Mouse (Mus musculus): ENCODE measurements around the gene Foxk1. TPM values are rescaled to one million over a fixed set of nuclear protein-coding genes. Genes with fewer than 3 reads are reported as not detected.
A peak's percentile ranks its signal among the peaks of the same experiment; 100 is the strongest.

Foxk1 gene
- 4.4 and 6.5 TPM in 2 replicates for polyA plus RNA-seq (2014; fragmentation: Nextera tagmentation; extraction: Ambion mirVana)

DNA sequence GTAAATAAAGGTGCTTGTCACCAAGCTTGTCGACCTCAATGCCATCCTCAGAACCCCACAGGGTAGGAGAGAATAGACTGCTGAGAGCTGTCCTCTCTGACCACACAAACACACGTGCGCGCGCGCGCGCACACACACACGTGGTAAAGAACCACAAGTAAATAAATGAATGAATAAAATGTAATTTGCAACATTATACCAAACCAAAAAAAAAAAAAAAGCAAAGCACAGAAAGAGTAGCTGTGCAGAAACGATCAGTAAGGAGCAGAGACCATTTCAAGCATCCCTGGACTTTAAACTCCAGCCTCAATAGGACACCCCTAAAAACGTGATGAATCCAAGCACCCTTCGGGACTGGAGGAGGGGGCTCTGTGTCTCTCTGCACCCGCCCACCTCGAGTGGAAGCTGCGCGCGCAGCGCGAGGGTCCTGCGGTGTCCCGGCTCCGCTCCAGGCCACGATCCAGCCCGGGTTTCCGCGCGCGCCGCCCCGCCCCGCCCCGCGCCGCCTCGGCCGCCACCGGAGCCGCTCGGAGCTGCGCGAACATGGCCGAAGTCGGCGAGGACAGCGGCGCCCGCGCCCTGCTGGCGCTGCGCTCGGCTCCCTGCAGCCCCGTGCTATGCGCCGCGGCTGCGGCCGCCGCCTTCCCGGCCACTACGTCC lies at the start of gene Foxk1:
Foxk1 (plus strand) TSS at position 517 of the 660 bp plus-strand sequence.
- Histone ChIP-seq H3K9me3 (ENCODE audit: control insufficient read depth, low read length) (no peaks in the 10 kb centered on the region), H3K4me3 (ENCODE audit: low read length) (peak within 1 kb of the TSS; percentile 80), H3K27me3 (ENCODE audit: control insufficient read depth, insufficient read depth, low read length) (no peaks in the 10 kb centered on the region), H3K27ac (ENCODE audit: low read depth, low read length) (peak within 1 kb of the TSS; percentile 76), H3K4me2 (replicated peaks; ENCODE audit: low read depth, low read length) (peak within 1 kb of the TSS; percentile 89), H3K4me1 (ENCODE audit: control insufficient read depth, insufficient read depth, low read length) (peaks cover 46% of the 10 kb centered on the region), H3K36me3 (ENCODE audit: control insufficient read depth, insufficient read depth, low read length) (peaks cover 3% of the 10 kb centered on the region; the same call in 1 of the 2 replicates), H3K9ac (ENCODE audit: low read depth, low read length) (peak within 1 kb of the TSS; percentile 97)
- WGBS, result under 1% methylated on average over 60 of the region's 60 CpGs
- ATAC-seq (ENCODE audit: low FRiP score, low TSS enrichment), result peak; percentile 88

DNA sequence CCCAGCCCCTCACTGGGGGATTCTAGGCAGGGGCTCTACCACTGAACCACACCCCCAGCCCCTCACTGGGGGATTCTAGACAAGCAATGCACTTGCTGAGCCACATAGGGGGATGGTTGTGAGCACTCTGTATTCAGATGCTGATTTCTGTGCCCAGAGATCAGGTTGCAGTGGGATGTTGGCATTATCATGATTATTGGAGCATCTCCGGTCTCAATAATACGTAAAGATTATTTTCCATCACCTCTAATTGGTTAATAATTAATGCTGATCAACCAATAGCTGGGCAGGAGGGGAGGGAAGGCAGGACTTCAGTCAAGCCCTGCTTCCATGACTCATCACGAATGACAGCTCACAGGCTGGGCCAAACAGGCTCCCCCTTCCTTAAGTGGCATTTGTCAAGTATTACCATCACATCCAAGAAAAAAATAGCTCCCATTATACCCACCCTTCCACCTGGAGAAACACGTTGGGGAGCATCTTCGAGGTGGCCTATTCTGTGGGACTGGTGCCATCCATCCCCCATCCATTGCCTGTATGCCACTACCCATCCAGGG lies 48.9 kb upstream of the Foxk1 start:
- no peaks in the 10 kb centered on the region for H3K36me3 ChIP-seq (ENCODE audit: control insufficient read depth, insufficient read depth, low read length)
- no peak for ATAC-seq (ENCODE audit: low FRiP score, low TSS enrichment)
- no peak overlapping the region for H3K27ac ChIP-seq (ENCODE audit: low read depth, low read length)
- H3K4me2 ChIP-seq (replicated peaks; ENCODE audit: low read depth, low read length), result no peak overlapping the region
- peaks cover 4% of the 10 kb centered on the region; the same call in 1 of the 2 replicates for H3K9me3 ChIP-seq (ENCODE audit: control insufficient read depth, low read length)
- no peak overlapping the region for H3K4me3 ChIP-seq (ENCODE audit: low read length)
- no peaks in the 10 kb centered on the region for H3K27me3 ChIP-seq (ENCODE audit: control insufficient read depth, insufficient read depth, low read length)
- no peak overlapping the region for H3K9ac ChIP-seq (ENCODE audit: low read depth, low read length)
- WGBS, result 90% methylated on average over 5 of the region's 5 CpGs
- H3K4me1 ChIP-seq (ENCODE audit: control insufficient read depth, insufficient read depth, low read length), result no peaks in the 10 kb centered on the region

DNA sequence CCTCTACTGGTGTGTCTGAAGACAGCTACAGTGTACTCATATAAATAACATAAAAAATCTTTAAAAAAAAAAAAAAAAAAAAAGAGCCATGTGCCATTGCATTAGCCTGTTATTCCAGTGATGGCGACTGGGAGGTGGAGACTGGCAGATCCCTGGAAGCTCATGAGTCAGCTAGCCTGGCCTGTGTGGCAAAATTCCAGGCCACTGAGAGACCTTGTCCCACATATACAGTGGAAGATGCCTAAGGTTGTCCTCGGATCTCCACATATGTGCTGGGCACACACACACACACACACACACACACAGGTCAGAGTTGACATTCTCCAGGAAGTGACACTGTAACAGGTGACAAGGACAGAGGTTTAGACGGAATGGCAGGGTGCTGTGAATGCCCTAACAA lies 46.2 kb upstream of the Foxk1 start:
- Histone ChIP-seq H3K4me1 (ENCODE audit: control insufficient read depth, insufficient read depth, low read length) (no peaks in the 10 kb centered on the region), H3K27me3 (ENCODE audit: control insufficient read depth, insufficient read depth, low read length) (no peaks in the 10 kb centered on the region), H3K36me3 (ENCODE audit: control insufficient read depth, insufficient read depth, low read length) (no peaks in the 10 kb centered on the region), H3K4me3 (ENCODE audit: low read length) (no peak overlapping the region), H3K4me2 (replicated peaks; ENCODE audit: low read depth, low read length) (no peak overlapping the region), H3K27ac (ENCODE audit: low read depth, low read length) (no peak overlapping the region), H3K9ac (ENCODE audit: low read depth, low read length) (no peak overlapping the region), H3K9me3 (ENCODE audit: control insufficient read depth, low read length) (no peaks in the 10 kb centered on the region)
- ATAC-seq (ENCODE audit: low FRiP score, low TSS enrichment), result no peak
- 88% methylated on average over 3 of the region's 3 CpGs for WGBS

DNA sequence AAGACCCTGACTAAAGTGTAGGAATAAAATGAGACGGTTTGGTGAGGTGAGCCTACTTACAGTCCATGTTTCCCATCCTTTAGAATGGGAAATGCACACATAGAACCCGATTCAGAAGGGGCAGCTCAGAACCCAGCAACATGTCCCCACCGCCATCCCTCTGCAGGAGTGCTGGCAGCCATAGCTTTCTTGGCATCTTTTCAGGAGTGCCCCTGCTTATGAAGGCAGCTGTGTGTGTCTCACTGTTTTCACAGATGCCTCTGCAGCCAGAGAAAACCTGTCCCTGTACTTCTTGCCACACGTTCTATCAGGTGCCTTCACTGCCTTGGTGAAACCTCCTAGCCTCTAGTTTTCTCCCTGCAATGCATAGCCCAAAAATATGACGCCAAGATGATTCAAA lies 40.1 kb upstream of the Foxk1 start:
- Histone ChIP-seq H3K4me3 (ENCODE audit: low read length) (no peak overlapping the region), H3K36me3 (ENCODE audit: control insufficient read depth, insufficient read depth, low read length) (no peaks in the 10 kb centered on the region), H3K9me3 (ENCODE audit: control insufficient read depth, low read length) (no peaks in the 10 kb centered on the region), H3K27ac (ENCODE audit: low read depth, low read length) (no peak overlapping the region), H3K27me3 (ENCODE audit: control insufficient read depth, insufficient read depth, low read length) (no peaks in the 10 kb centered on the region), H3K9ac (ENCODE audit: low read depth, low read length) (no peak overlapping the region), H3K4me1 (ENCODE audit: control insufficient read depth, insufficient read depth, low read length) (no peaks in the 10 kb centered on the region), H3K4me2 (replicated peaks; ENCODE audit: low read depth, low read length) (no peak overlapping the region)
- WGBS, result 81% methylated on average over 5 of the region's 5 CpGs
- ATAC-seq (ENCODE audit: low FRiP score, low TSS enrichment), result no peak

DNA sequence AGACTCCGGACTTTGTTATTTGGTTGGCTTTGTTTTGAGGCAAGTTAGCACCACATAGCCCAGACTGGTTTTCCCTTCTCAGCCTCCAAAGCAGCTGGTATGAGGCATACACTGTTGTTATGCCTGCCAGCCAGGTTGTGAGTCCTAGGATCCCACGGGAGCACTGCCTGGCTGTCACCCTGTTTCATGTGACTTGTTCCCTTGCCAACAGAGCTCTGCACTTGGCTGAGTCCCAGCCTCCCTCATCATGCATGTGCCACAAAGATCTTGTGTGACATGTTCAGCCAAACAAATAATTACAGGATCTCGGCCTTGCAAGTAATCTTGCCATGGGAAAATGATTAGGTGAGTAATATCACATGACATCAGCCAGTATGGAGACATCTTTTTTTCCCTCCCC lies 38.4 kb upstream of the Foxk1 start:
- H3K27ac ChIP-seq (ENCODE audit: low read depth, low read length), result no peak overlapping the region
- 84% methylated on average over 3 of the region's 3 CpGs for WGBS
- no peak overlapping the region for H3K4me3 ChIP-seq (ENCODE audit: low read length)
- no peak overlapping the region for H3K9ac ChIP-seq (ENCODE audit: low read depth, low read length)
- H3K4me2 ChIP-seq (replicated peaks; ENCODE audit: low read depth, low read length), result no peak overlapping the region
- no peaks in the 10 kb centered on the region for H3K9me3 ChIP-seq (ENCODE audit: control insufficient read depth, low read length)
- no peaks in the 10 kb centered on the region for H3K36me3 ChIP-seq (ENCODE audit: control insufficient read depth, insufficient read depth, low read length)
- H3K27me3 ChIP-seq (ENCODE audit: control insufficient read depth, insufficient read depth, low read length), result no peaks in the 10 kb centered on the region
- no peak for ATAC-seq (ENCODE audit: low FRiP score, low TSS enrichment)
- 0 out of 2 replicates have a peak, but pooled peaks cover 6% of the 10 kb centered on the region for H3K4me1 ChIP-seq (ENCODE audit: control insufficient read depth, insufficient read depth, low read length)

DNA sequence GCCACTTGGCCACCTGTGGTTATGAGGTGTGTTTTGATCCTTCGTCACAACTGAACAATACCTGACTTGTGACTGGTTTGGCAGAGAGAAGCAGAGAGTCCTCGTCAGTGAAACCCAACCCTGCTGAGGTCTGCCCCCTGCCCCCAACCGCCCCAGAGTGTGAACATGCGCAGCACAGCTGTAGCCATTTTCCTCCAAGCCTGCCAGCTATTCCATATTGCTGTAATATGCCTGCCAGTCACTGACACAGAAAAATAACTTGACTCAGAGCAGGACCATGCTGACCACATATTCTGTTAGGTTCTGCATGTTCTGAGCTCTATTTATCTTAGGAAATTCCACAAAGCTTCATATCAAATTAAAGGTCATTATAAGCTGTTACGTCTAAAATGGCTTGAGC lies 37.2 kb upstream of the Foxk1 start:
- Histone ChIP-seq H3K9me3 (ENCODE audit: control insufficient read depth, low read length) (no peaks in the 10 kb centered on the region), H3K36me3 (ENCODE audit: control insufficient read depth, insufficient read depth, low read length) (no peaks in the 10 kb centered on the region), H3K4me3 (ENCODE audit: low read length) (no peak overlapping the region), H3K27me3 (ENCODE audit: control insufficient read depth, insufficient read depth, low read length) (no peaks in the 10 kb centered on the region), H3K9ac (ENCODE audit: low read depth, low read length) (no peak overlapping the region), H3K4me1 (ENCODE audit: control insufficient read depth, insufficient read depth, low read length) (0 out of 2 replicates have a peak, but pooled peaks cover 10% of the 10 kb centered on the region), H3K27ac (ENCODE audit: low read depth, low read length) (no peak overlapping the region), H3K4me2 (replicated peaks; ENCODE audit: low read depth, low read length) (no peak overlapping the region)
- WGBS, result 56% methylated on average over 5 of the region's 5 CpGs
- ATAC-seq (ENCODE audit: low FRiP score, low TSS enrichment), result no peak

DNA sequence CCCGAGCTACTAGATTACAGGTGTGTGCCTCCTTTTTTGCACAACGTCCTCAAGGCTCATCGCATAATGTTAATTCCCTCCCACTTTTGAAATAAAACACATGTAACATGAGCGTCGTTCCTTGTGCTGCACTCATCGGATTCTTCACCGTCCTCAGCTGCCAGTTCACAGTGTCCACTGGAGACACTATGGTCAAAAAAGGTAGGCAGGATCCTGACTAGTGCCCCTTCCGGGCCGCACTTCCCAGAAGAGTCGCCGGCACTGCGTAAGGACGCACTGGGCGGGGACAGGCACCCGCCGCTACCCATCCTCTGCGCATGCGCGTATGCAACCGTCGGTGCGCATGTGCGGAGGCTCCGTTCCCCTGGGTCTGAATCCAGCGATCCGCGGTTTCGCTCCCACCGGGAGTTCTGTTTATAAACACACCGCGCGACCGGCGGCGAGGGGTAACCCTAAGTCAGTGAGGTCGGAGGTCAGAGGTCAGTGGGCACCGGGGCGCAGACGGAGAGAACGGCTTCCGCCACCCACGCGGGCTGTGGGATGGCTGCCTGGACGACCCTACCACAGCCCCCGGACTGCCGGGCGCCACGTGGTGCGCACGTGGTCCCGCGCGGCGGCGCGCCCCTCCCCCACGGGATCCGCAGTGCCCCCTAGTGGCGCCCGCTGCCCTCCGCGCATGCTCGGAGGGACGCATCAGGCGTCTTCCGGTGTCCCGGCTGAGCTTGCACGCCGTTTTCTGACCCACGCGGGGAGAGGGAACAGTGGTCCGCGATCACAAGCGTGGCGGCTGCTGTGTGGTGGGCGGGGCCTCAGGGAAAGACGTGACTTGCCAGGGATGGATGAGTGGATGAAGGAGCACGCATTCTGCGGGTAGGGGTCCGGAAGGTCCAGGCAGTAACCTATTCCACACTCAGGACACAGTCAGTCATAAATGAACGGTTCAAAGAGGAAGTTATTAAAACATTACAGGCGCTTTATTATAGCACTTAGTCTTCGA lies 33.9 kb upstream of the Foxk1 start:
- peak; percentile 93 for ATAC-seq (ENCODE audit: low FRiP score, low TSS enrichment)
- Histone ChIP-seq H3K9me3 (ENCODE audit: control insufficient read depth, low read length) (no peaks in the 10 kb centered on the region), H3K4me2 (replicated peaks; ENCODE audit: low read depth, low read length) (peak overlapping the region; percentile 82), H3K4me3 (ENCODE audit: low read length) (peak overlapping the region; percentile 63), H3K9ac (ENCODE audit: low read depth, low read length) (peak overlapping the region; percentile 77), H3K4me1 (ENCODE audit: control insufficient read depth, insufficient read depth, low read length) (peaks cover 10% of the 10 kb centered on the region; the same call in 1 of the 2 replicates), H3K27ac (ENCODE audit: low read depth, low read length) (peak overlapping the region; percentile 62), H3K27me3 (ENCODE audit: control insufficient read depth, insufficient read depth, low read length) (no peaks in the 10 kb centered on the region), H3K36me3 (ENCODE audit: control insufficient read depth, insufficient read depth, low read length) (no peaks in the 10 kb centered on the region)
- 1% methylated on average over 81 of the region's 83 CpGs for WGBS

DNA sequence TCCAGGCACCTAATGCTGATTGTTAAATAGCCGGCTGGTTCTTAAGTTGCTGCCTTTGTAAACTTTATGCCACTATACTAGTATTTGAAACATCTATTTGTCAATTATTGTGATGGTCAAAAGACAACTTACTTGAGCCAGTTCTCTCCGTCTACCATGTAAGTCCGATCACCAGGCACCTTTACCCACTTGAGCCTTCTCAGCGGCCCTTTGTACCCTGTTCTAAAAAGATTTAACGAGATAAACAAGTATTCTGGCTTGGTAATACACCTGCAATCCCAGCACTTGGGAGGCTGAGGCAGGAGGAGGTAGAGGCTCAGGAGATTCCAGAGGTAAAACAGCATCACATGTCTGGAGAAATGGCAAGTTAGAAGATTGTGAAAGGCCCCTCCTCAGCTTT lies 33.2 kb upstream of the Foxk1 start:
- 58% methylated on average over 5 of the region's 5 CpGs for WGBS
- Histone ChIP-seq H3K4me1 (ENCODE audit: control insufficient read depth, insufficient read depth, low read length) (peaks cover 10% of the 10 kb centered on the region; the same call in 1 of the 2 replicates), H3K4me2 (replicated peaks; ENCODE audit: low read depth, low read length) (peak overlapping the region; percentile 82), H3K4me3 (ENCODE audit: low read length) (peak overlapping the region; percentile 63), H3K27me3 (ENCODE audit: control insufficient read depth, insufficient read depth, low read length) (no peaks in the 10 kb centered on the region), H3K27ac (ENCODE audit: low read depth, low read length) (peak overlapping the region; percentile 62; the same call in 1 of the 2 replicates), H3K9ac (ENCODE audit: low read depth, low read length) (peak overlapping the region; percentile 77), H3K9me3 (ENCODE audit: control insufficient read depth, low read length) (no peaks in the 10 kb centered on the region), H3K36me3 (ENCODE audit: control insufficient read depth, insufficient read depth, low read length) (no peaks in the 10 kb centered on the region)
- no peak for ATAC-seq (ENCODE audit: low FRiP score, low TSS enrichment)

Measured in kidney, embryonic 14.5 days (tissue).